Mouse (Mus musculus) lung, embryonic 14.5 days (tissue): ENCODE results near the gene Mier2. TPM values are rescaled to one million over a fixed set of nuclear protein-coding genes. Genes with fewer than 3 reads are reported as not detected.

Experiments used
- ATAC-seq: fragments of 200-750 bp; cut with Nextera tagmentation; 2 replicates; pipeline ENCODE4 v1.8.0; 2017; ENCODE audit warnings: mild to moderate bottlenecking, moderate TSS enrichment, moderate library complexity; ENCODE audit not compliant: insufficient read depth
- DNase-seq: peaks from one replicate; pipeline ENCODE4 v3.0.0-alpha.2; 2015
- H3K27ac ChIP-seq: fragments of 300-500 bp; sonication (generic); 2 replicates; pipeline ENCODE4 v1.5.1; 2014; ENCODE audit warnings: low read depth, mild to moderate bottlenecking, moderate library complexity
- H3K27me3 ChIP-seq: fragments of 300-500 bp; sonication (generic); 2 replicates; pipeline ENCODE4 v1.6.1; 2014; ENCODE audit warnings: low read length, control low read depth; ENCODE audit not compliant: insufficient read depth
- H3K36me3 ChIP-seq: fragments of 300-500 bp; sonication (generic); 2 replicates; pipeline ENCODE4 v1.6.1; 2014; ENCODE audit warnings: control low read depth; ENCODE audit not compliant: insufficient read depth
- H3K4me1 ChIP-seq: fragments of 300-500 bp; sonication (generic); 2 replicates; pipeline ENCODE4 v1.6.1; 2014; ENCODE audit warnings: antibody characterized with exemption, control low read depth; ENCODE audit not compliant: insufficient read depth
- H3K4me2 ChIP-seq: fragments of 300-500 bp; sonication (generic); 2 replicates; pipeline ENCODE4 v1.6.1; 2014; ENCODE audit warnings: mild to moderate bottlenecking
- H3K4me3 ChIP-seq: fragments of 300-500 bp; sonication (generic); 2 replicates; pipeline ENCODE4 v1.5.1; 2014; ENCODE audit warnings: low read depth, low read length
- H3K9ac ChIP-seq: fragments of 300-500 bp; sonication (generic); 2 replicates; pipeline ENCODE4 v1.6.1; 2014
- H3K9me3 ChIP-seq: fragments of 300-500 bp; sonication (generic); 2 replicates; pipeline ENCODE4 v1.6.1; 2016; ENCODE audit warnings: low read depth, low read length, control low read depth
- CTCF ChIP-seq: IDR thresholded peaks from 2 replicates; pipeline ENCODE4 v1.5.1; 2016; ENCODE audit warnings: antibody characterized with exemption, low read depth
- WGBS: fragments of 180-500 bp; shearing (Covaris S2); extraction: QIAGEN DNeasy Blood & Tissue Kit; methylation state at CpG from one replicate; pipeline ENCODE4 v1.1.7; 2014; 5-methylcytosine and 5-hydroxymethylcytosine counted together
- polyA plus RNA-seq: library from polyadenylated mRNA; unstranded; fragments of >200 nt; fragmentation: Nextera tagmentation; extraction: Ambion mirVana; gene quantifications from 2 replicates; pipeline ENCODE4 v1.2.1, GENCODE M21; 2014

The Mier2 gene
- 49.6 and 55.3 TPM in 2 replicates for polyA plus RNA-seq

- peak; percentile 88 for ATAC-seq
- H3K4me2 ChIP-seq: peak within 1 kb of the TSS; percentile 91
- no peak for TF ChIP-seq CTCF
- H3K36me3 ChIP-seq: peaks cover 13% of the 10 kb centered on the region
- under 1% methylated on average over 101 of the region's 108 CpGs for WGBS
- DNase-seq: peak; percentile 81
- H3K4me3 ChIP-seq: peak within 1 kb of the TSS; percentile 98
- no peaks in the 10 kb centered on the region for H3K27me3 ChIP-seq
- no peaks in the 10 kb centered on the region for H3K9me3 ChIP-seq
- peaks cover 6% of the 10 kb centered on the region for H3K4me1 ChIP-seq
- peak within 1 kb of the TSS; percentile 95 for H3K9ac ChIP-seq
- H3K27ac ChIP-seq: peak within 1 kb of the TSS; percentile 54; the same call in 1 of the 2 replicates
Observed at GRCm38 (mm10) chr10:79554330-79555237, at the start of gene Mier2. TSS of gene Mier2 (minus strand) at chr10:79555199.

GRCm38 (mm10) chr10:79597936-79598230 lies 42.9 kb upstream of the Mier2 start:
- H3K36me3 ChIP-seq: no peaks in the 10 kb centered on the region
- no peak for TF ChIP-seq CTCF
- WGBS: 63% methylated on average over 4 of the region's 4 CpGs
- no peak overlapping the region for H3K4me2 ChIP-seq
- no peak overlapping the region for H3K4me3 ChIP-seq
- H3K4me1 ChIP-seq: no peaks in the 10 kb centered on the region
- no peak for ATAC-seq
- no peaks in the 10 kb centered on the region for H3K27me3 ChIP-seq
- no peak for DNase-seq
- no peak overlapping the region for H3K9ac ChIP-seq
- H3K27ac ChIP-seq: no peak overlapping the region
- no peaks in the 10 kb centered on the region for H3K9me3 ChIP-seq

- Histone ChIP-seq H3K9me3 (no peaks in the 10 kb centered on the region), H3K36me3 (no peaks in the 10 kb centered on the region), H3K4me3 (no peak overlapping the region), H3K9ac (no peak overlapping the region), H3K4me1 (no peaks in the 10 kb centered on the region), H3K27ac (no peak overlapping the region), H3K4me2 (no peak overlapping the region), H3K27me3 (no peaks in the 10 kb centered on the region)
- ATAC-seq (no peak), DNase-seq (no peak)
- TF ChIP-seq CTCF: no peak
- WGBS: 35% methylated on average over 13 of the region's 13 CpGs
Observed at GRCm38 (mm10) chr10:79597051-79597935, 42.3 kb upstream of the Mier2 start.

GRCm38 (mm10) chr10:79595590-79595929 lies 40.6 kb upstream of the Mier2 start:
- Histone ChIP-seq H3K9ac (no peak overlapping the region), H3K4me3 (no peak overlapping the region), H3K9me3 (no peaks in the 10 kb centered on the region), H3K4me1 (no peaks in the 10 kb centered on the region), H3K36me3 (no peaks in the 10 kb centered on the region), H3K4me2 (no peak overlapping the region), H3K27me3 (no peaks in the 10 kb centered on the region), H3K27ac (no peak overlapping the region)
- DNase-seq: no peak
- no peak for TF ChIP-seq CTCF
- WGBS: 59% methylated on average over 8 of the region's 8 CpGs
- peak; percentile 28; the same call in 1 of the 2 replicates for ATAC-seq

GRCm38 (mm10) chr10:79594872-79595589 lies 40.0 kb upstream of the Mier2 start:
- Histone ChIP-seq H3K9me3 (no peaks in the 10 kb centered on the region), H3K27ac (no peak overlapping the region), H3K4me3 (no peak overlapping the region), H3K36me3 (no peaks in the 10 kb centered on the region), H3K9ac (no peak overlapping the region), H3K4me1 (no peaks in the 10 kb centered on the region), H3K27me3 (no peaks in the 10 kb centered on the region), H3K4me2 (no peak overlapping the region)
- ATAC-seq: peak; percentile 92
- 14% methylated on average over 17 of the region's 17 CpGs for WGBS
- TF ChIP-seq CTCF: peak; percentile 95
- DNase-seq: peak; percentile 93

GRCm38 (mm10) chr10:79594111-79594510 lies 39.1 kb upstream of the Mier2 start:
- no peak for DNase-seq
- 39% methylated on average over 6 of the region's 6 CpGs for WGBS
- no peak for TF ChIP-seq CTCF

GRCm38 (mm10) chr10:79590702-79591101 lies 35.7 kb upstream of the Mier2 start:
- Histone ChIP-seq H3K4me3 (no peak overlapping the region), H3K9me3 (no peaks in the 10 kb centered on the region), H3K4me2 (no peak overlapping the region), H3K27ac (no peak overlapping the region), H3K9ac (no peak overlapping the region), H3K36me3 (no peaks in the 10 kb centered on the region), H3K27me3 (no peaks in the 10 kb centered on the region), H3K4me1 (no peaks in the 10 kb centered on the region)
- 86% methylated on average over 1 of the region's 1 CpGs for WGBS
- DNase-seq (no peak), ATAC-seq (no peak)
- TF ChIP-seq CTCF: no peak

More at GRCm38 (mm10) chr10:79594111-79594510, 39.1 kb upstream of the Mier2 start:
- Histone ChIP-seq H3K4me3 (no peak overlapping the region), H3K27me3 (no peaks in the 10 kb centered on the region), H3K4me1 (no peaks in the 10 kb centered on the region), H3K9ac (no peak overlapping the region), H3K4me2 (no peak overlapping the region), H3K27ac (no peak overlapping the region), H3K36me3 (no peaks in the 10 kb centered on the region), H3K9me3 (no peaks in the 10 kb centered on the region)
- no peak for ATAC-seq
